Mouse (Mus musculus): ENCODE results near the gene Pus1.

The Pus1 gene

GRCm38 (mm10) chr5:110779998-110780760, at the start of gene Pus1:
TSS of gene Pus1 (minus strand) at chr5:110780659.
- DNase-seq (ENCODE audit: low spot score): peak; percentile 92

- no peak for DNase-seq (ENCODE audit: low spot score)
These were observed 47.1 kb upstream of the Pus1 start for GRCm38 (mm10) chr5:110827576-110827975.

- no peak for DNase-seq (ENCODE audit: low spot score)
These were observed 46.5 kb upstream of the Pus1 start for GRCm38 (mm10) chr5:110826781-110827495.

- no peak for DNase-seq (ENCODE audit: low spot score)
These were observed 44.0 kb upstream of the Pus1 start for GRCm38 (mm10) chr5:110824421-110824820.

GRCm38 (mm10) chr5:110809667-110810325, 29.3 kb upstream of the Pus1 start, which contains the start of gene Ulk1:
TSS of gene Ulk1 (minus strand) at chr5:110810097.
- DNase-seq (ENCODE audit: low spot score): peak; percentile 100

- DNase-seq (ENCODE audit: low spot score): no peak
These were observed 28.6 kb upstream of the Pus1 start for GRCm38 (mm10) chr5:110808821-110809666.

GRCm38 (mm10) chr5:110808061-110808631, 27.7 kb upstream of the Pus1 start:
- peak; percentile 83 for DNase-seq (ENCODE audit: low spot score)

- DNase-seq (ENCODE audit: low spot score): no peak
These were observed 27.0 kb upstream of the Pus1 start for GRCm38 (mm10) chr5:110807453-110807852.

GRCm38 (mm10) chr5:110806676-110807075, 26.2 kb upstream of the Pus1 start:
- DNase-seq (ENCODE audit: low spot score): no peak

GRCm38 (mm10) chr5:110806154-110806553, 25.7 kb upstream of the Pus1 start:
- no peak for DNase-seq (ENCODE audit: low spot score)

- DNase-seq (ENCODE audit: low spot score): no peak
These were observed 23.7 kb upstream of the Pus1 start for GRCm38 (mm10) chr5:110804012-110804743.

- DNase-seq (ENCODE audit: low spot score): no peak
These were observed 22.4 kb upstream of the Pus1 start for GRCm38 (mm10) chr5:110802809-110803208.

GRCm38 (mm10) chr5:110802186-110802585, 21.7 kb upstream of the Pus1 start:
- DNase-seq (ENCODE audit: low spot score): no peak

- no peak for DNase-seq (ENCODE audit: low spot score)
These were observed 20.7 kb upstream of the Pus1 start for GRCm38 (mm10) chr5:110801036-110801624.

- DNase-seq (ENCODE audit: low spot score): no peak
These were observed 17.2 kb upstream of the Pus1 start for GRCm38 (mm10) chr5:110797696-110798095.

GRCm38 (mm10) chr5:110794363-110794762, 13.9 kb upstream of the Pus1 start:
- no peak for DNase-seq (ENCODE audit: low spot score)

- DNase-seq (ENCODE audit: low spot score): no peak
These were observed 8.2 kb upstream of the Pus1 start for GRCm38 (mm10) chr5:110788684-110789083.

GRCm38 (mm10) chr5:110786081-110786835, 5.8 kb upstream of the Pus1 start:
- no peak for DNase-seq (ENCODE audit: low spot score)

GRCm38 (mm10) chr5:110783150-110783549, 2.7 kb upstream of the Pus1 start:
- DNase-seq (ENCODE audit: low spot score): no peak
